Mouse (Mus musculus): ENCODE results near the gene Ippk.

DNA sequence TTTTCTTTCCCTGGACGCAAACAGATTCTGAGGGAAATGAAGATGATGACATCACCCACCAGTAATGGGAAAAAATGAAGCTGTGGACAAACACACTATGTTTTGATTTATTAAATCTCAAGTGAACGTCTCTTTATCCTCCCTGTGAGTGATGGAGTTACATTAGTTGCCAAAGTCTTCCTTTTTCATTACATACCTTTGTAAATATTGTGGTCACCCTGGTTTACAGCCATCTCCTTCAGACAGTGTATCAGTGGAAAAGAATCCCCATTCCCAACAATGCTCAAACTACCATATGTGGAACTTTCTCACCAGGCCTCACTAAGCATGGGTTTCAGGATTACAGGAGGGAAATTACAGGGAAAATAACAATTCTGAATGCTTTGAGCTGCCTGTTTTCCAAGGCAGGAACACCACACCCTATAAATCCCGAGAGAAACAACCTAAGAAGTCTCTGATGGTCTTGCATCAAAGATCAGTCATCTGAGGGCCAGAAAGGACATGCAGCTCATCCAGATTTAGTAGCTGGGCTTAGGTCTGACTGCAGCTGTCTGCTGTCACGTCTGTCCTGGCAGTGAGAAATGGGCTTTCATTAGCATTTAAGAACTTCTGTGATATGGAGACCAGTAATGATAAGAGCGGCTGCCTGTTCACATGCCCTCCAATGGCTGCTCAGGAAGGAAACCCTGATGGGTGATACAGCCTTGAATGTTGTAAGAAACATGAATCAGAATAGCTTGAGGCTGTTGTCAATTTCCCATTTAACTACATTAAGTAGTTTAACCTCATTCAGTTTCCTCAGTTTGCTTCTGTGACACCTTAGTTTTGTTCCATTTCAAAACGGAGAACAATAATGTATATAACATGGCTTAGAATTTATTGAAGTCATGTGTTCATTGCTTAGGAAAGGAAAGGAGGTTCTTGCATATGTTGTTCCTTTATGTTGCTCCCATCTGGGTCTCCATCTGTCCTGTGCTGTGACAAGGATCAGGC is 71.6 kb downstream of the Ippk start, which contains the start of gene Tes3-ps:
- TF ChIP-seq POLR2A (IDR thresholded peaks at IDR 0.05; ENCODE audit: insufficient read length, low read depth), result no peak
- peak; percentile 47 for TF ChIP-seq TCF12 (IDR thresholded peaks at IDR 0.05; ENCODE audit: insufficient read depth, poor library complexity, severe bottlenecking)
- 0 out of 2 replicates have a peak, but pooled peaks have one; percentile 2 for TF ChIP-seq CEBPB (IDR thresholded peaks at IDR 0.05; ENCODE audit: insufficient read depth, poor library complexity, severe bottlenecking)
- TF ChIP-seq MYOD1 (IDR thresholded peaks at IDR 0.05; ENCODE audit: control insufficient read depth in 1 of 3, insufficient read length in 2 of 3, low read depth in 2 of 3), result peak; percentile 82 to 92 (median 85)
- TF ChIP-seq MAX (IDR thresholded peaks at IDR 0.05; ENCODE audit: low read depth), result no peak
- TF ChIP-seq POLR2AphosphoS2 (IDR thresholded peaks at IDR 0.05; ENCODE audit: insufficient read length, low read depth), result no peak
- TF ChIP-seq USF1 (IDR thresholded peaks at IDR 0.05; ENCODE audit: low read depth), result no peak

Data from myocyte (in vitro differentiated cells).